Mouse (Mus musculus) urinary bladder, postnatal 10 days (tissue): Measurements from ENCODE around the gene Rarres2.

Experiments used
- DNase-seq: peaks from one replicate; pipeline ENCODE4 v3.0.0; 2022; ENCODE audit warnings: low spot score

The Rarres2 gene

DNA sequence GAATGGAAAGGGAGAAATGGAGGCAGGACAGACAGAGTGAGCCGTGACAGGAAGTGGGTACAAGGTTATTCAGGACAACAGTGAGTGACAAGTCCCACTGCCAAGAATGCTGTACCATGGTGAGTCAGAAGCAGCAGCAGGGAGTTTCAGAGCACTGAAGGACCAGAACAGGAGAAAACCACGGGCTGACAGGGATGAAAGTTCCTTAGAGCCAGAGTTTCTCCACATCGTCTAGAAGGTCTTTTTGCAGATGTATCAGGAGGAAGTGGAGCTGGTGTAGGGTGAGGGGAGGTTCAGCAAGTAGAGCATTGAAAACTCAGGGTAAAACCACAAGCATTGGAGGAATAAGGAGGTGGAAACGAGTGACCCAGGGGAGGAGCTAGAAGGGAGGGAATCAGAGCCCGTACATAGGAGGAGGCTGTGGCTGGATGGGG lies 6.6 kb upstream of the Rarres2 start:
- DNase-seq = no peak

- DNase-seq = no peak
Measured at GRCm38 (mm10) chr6:48578736-48579135, 6.1 kb upstream of the Rarres2 start.

GRCm38 (mm10) chr6:48573981-48574380 lies 1.4 kb upstream of the Rarres2 start:
- DNase-seq = no peak

- no peak for DNase-seq
Measured at GRCm38 (mm10) chr6:48573280-48573679, 691 bp upstream of the Rarres2 start.

GRCm38 (mm10) chr6:48572014-48572413 lies 575 bp downstream of the Rarres2 start:
- no peak for DNase-seq

- DNase-seq = no peak
Measured at GRCm38 (mm10) chr6:48569065-48569807, 3.4 kb downstream of the Rarres2 start.

GRCm38 (mm10) chr6:48568036-48568984 lies 4.3 kb downstream of the Rarres2 start:
- DNase-seq = no peak

DNA sequence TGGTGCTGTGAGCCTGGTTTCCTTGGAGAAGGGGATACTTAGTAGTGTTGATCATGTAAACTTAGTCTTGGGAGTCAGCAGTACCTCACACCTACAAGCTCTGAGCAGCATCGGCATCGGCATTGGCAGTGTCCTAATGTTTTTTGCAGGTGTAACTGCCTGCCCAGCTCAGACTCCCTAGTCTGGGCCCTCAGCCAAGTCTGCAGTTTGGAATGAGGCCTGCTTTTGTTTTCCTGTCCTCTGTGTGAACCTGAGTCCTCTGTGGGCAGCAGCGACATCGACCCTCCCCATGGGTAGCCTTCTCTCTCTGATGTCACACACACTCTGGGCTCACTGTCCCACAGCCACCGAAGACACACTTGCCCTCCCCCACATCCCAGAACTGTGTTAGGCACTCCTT lies 6.3 kb downstream of the Rarres2 start:
- DNase-seq = no peak

- no peak for DNase-seq
Measured at GRCm38 (mm10) chr6:48565693-48566310, 6.8 kb downstream of the Rarres2 start.

GRCm38 (mm10) chr6:48555956-48556355 lies 16.6 kb downstream of the Rarres2 start:
- no peak for DNase-seq

GRCm38 (mm10) chr6:48555104-48555890 lies 17.3 kb downstream of the Rarres2 start:
- DNase-seq = no peak

- DNase-seq = peak; percentile 93
Measured at GRCm38 (mm10) chr6:48554280-48555103, 18.1 kb downstream of the Rarres2 start, which contains the start of gene Lrrc61. Lrrc61 (plus strand) TSS chr6:48554796.

GRCm38 (mm10) chr6:48553819-48554218 lies 18.8 kb downstream of the Rarres2 start:
- no peak for DNase-seq

DNA sequence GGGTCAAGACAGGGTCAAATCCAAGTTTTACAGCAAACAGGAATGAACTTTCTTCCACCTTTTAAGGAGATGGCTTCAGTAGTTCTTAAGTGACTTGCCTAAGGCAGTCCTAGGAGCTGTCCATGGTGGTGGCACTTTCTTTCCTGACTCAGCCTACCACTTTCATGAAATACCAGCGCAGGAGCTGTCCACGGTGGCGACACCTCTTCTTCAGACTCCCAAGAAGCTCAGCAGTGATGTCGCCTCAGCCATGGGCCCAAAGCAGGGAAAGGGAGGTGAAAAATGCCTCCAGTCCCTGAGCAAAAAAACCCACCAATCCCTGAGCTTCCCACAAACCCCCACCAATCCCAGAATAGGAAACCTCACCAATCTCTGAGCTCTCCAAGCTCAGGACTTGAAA lies 19.7 kb downstream of the Rarres2 start:
- DNase-seq = no peak

GRCm38 (mm10) chr6:48548314-48548713 lies 24.3 kb downstream of the Rarres2 start:
- no peak for DNase-seq

DNA sequence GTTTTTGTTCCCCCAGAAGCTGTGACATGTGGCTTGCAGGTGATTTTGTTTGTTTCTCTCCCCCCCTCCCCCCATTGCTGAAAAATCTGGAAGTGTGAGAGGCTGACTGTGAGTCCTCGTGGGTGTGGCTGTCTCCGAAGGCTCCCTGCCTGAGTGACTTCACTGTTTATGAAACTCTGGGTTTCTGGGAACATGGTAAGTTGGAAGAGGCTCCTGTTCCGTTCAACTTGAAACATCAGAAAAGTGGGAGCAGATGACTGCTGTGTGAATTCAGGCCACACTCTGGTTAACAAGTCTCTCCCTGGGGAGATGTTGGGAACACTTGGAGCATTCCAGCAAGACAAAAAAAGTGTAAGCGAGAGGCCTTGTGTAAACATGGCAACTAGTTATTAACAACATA lies 25.7 kb downstream of the Rarres2 start:
- DNase-seq = no peak

DNA sequence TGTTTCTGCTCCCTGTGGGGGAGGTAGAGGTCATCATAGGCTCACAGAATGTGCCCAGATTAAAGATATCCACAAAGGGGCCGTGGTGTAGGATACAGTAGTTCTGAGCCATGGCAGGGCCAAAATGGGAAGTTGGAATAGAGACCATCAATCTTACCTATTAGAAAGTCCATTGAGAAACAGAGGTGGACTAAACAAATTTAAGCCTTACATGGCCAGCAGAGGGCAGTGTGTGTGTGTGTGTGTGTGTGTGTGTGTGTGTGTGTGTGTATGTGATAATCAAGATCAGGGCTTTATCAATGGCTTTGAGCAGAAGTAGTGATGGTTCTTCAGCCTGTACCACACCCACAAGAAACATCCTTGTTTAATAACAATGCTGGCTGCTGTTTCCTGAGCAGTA lies 26.3 kb downstream of the Rarres2 start:
- no peak for DNase-seq

DNA sequence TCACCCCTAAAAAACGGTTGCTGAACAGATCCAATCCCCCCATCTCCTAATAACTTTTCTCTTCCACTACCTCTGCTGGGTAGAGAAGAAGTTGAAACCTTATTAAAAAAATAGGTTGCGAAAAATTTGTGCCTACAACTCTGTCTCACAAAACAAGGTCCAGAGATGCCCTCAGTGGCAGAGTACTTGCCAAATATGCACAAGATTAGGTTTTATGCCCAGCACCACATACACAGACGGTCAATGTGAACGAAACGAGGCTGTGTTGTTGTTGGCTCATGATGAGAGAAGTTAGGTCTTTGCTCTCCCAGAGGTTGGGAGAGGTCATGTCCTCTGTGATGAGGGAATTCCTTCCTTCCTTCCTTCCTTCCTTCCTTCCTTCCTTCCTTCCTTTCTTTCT lies 27.3 kb downstream of the Rarres2 start:
- DNase-seq = no peak

DNA sequence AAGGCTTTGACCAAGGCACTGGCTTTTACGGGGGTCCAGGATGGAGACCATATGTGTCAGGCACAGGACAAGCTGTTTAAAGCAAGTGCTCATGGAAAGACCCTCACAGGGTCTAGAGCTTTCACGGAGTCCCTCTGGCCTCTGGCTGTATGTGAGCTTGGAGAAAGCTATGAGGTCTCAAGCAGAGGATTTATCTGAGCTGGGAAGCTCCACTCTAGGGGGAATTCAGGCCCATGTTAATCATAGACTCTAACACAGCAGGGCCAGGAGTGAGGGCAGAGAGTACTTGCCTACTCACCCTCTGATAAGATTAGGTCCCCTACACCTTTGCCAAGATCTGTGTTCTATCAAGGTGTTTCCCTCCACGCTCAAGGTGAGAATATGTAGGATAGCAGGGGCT lies 30.0 kb downstream of the Rarres2 start:
- no peak for DNase-seq

DNA sequence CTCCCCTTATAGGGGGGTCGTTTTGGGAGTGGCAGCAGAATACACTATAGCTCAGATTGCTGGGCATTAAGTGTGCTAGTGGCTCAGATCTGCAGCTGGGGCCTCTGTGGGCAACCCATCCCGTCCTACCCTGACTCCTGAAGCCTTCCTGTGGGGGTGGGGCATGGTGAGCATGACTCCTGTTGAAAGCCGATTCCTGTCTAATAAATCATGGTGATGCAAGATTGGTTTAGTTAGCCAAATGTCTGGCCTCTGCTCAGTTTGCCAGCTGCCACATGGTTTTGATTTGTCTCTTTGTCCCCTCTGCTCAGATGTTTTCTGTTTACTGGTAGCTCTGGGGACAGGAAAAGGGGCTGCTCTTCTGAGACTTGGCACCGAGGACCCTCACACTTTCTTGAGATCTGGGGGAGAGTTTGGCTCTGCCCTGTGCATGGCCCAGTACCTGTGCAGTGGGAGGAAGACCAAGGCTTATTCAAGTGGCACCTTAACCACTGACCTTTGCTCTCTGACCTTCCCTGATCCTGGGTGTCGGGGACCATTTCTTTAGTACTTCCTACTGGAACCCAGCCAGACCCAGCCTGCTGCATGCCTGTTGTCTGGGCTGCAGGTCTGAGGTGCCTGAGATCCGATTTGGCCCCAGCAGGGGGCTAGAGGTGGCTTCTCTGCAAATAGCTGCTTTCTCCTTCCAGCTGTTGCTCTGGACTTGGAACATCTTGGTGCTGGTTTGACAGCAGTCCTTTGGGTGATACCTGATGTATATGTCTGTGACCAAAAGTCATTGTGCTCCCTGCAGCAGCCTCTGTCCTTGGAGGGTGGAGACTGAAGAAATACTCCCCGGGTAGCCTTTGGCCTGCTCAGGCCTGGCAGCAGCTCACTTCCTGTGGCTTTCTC lies 30.8 kb downstream of the Rarres2 start:
- no peak for DNase-seq
